Mouse (Mus musculus) limb, embryonic 14.5 days (tissue): Measurements from ENCODE around the gene Cfap36. TPM values are rescaled to one million over a fixed set of nuclear protein-coding genes. Genes with fewer than 3 reads are reported as not detected.

Experiments used
- ATAC-seq: fragments of 200-750 bp; cut with Nextera tagmentation; 2 replicates; pipeline ENCODE4 v1.8.0; 2017; ENCODE audit warnings: low read depth, moderate number of reproducible peaks, moderate TSS enrichment; ENCODE audit not compliant: low FRiP score
- DNase-seq: peaks from one replicate; pipeline ENCODE4 v3.0.0-alpha.2; 2015; ENCODE audit warnings: low spot score
- H3K27ac ChIP-seq: fragments of 300-500 bp; sonication (generic); replicated peaks from 2 replicates; pipeline ENCODE4 v1.5.1; 2014; ENCODE audit warnings: low read depth, mild to moderate bottlenecking, low read length, moderate library complexity, mixed read lengths
- H3K27me3 ChIP-seq: fragments of 300-500 bp; sonication (generic); 2 replicates; pipeline ENCODE4 v1.6.1; 2014; ENCODE audit warnings: low read length, mixed read lengths; ENCODE audit not compliant: control insufficient read depth, insufficient read depth
- H3K36me3 ChIP-seq: fragments of 300-500 bp; sonication (generic); 2 replicates; pipeline ENCODE4 v1.6.1; 2014; ENCODE audit warnings: mild to moderate bottlenecking, low read length, moderate library complexity, mixed read lengths; ENCODE audit not compliant: control insufficient read depth, insufficient read depth
- H3K4me1 ChIP-seq: fragments of 300-500 bp; sonication (generic); 2 replicates; pipeline ENCODE4 v1.6.1; 2014; ENCODE audit warnings: antibody characterized with exemption, low read length, mixed read lengths; ENCODE audit not compliant: control insufficient read depth, insufficient read depth
- H3K4me2 ChIP-seq: fragments of 300-500 bp; sonication (generic); replicated peaks from 2 replicates; pipeline ENCODE4 v1.6.1; 2014; ENCODE audit warnings: low read depth, mild to moderate bottlenecking, low read length, moderate library complexity; ENCODE audit not compliant: severe bottlenecking
- H3K4me3 ChIP-seq: fragments of 300-500 bp; sonication (generic); replicated peaks from 2 replicates; pipeline ENCODE4 v1.5.1; 2014; ENCODE audit warnings: low read length
- H3K9ac ChIP-seq: fragments of 300-500 bp; sonication (generic); 2 replicates; pipeline ENCODE4 v1.6.1; 2014; ENCODE audit warnings: mild to moderate bottlenecking, low read depth, low read length, moderate library complexity; ENCODE audit not compliant: severe bottlenecking
- H3K9me3 ChIP-seq: fragments of 300-500 bp; sonication (generic); 2 replicates; pipeline ENCODE4 v1.6.1; 2016; ENCODE audit warnings: low read length; ENCODE audit not compliant: control insufficient read depth
- POLR2A ChIP-seq: fragments of 200-500 bp; IDR thresholded peaks from 2 replicates; pipeline ENCODE4 v1.8.0; 2012; ENCODE audit warnings: inconsistent platforms, mild to moderate bottlenecking, moderate library complexity, borderline replicate concordance; ENCODE audit not compliant: insufficient read depth, insufficient read length; ENCODE audit errors: extremely low read depth
- WGBS: fragments of 180-500 bp; shearing (Covaris S2); extraction: QIAGEN DNeasy Blood & Tissue Kit; methylation state at CpG from one replicate; pipeline ENCODE4 v1.1.7; 2014; 5-methylcytosine and 5-hydroxymethylcytosine counted together
- polyA plus RNA-seq, 2 experiments: library from polyadenylated mRNA; depleted of rRNA in 1 of 2; stranded (reverse) in 1 of 2; unstranded in 1 of 2; fragments of >200 nt; fragmentation: Nextera tagmentation in 1 of 2; extraction: Ambion mirVana in 1 of 2; gene quantifications; 2 replicates each; pipeline versions ENCODE4 v1.2.1 to v1.2.3; 2012 to 2014

Gene Cfap36
- polyA plus RNA-seq, 2 experiments, result 23.0 to 43.4 TPM

DNA sequence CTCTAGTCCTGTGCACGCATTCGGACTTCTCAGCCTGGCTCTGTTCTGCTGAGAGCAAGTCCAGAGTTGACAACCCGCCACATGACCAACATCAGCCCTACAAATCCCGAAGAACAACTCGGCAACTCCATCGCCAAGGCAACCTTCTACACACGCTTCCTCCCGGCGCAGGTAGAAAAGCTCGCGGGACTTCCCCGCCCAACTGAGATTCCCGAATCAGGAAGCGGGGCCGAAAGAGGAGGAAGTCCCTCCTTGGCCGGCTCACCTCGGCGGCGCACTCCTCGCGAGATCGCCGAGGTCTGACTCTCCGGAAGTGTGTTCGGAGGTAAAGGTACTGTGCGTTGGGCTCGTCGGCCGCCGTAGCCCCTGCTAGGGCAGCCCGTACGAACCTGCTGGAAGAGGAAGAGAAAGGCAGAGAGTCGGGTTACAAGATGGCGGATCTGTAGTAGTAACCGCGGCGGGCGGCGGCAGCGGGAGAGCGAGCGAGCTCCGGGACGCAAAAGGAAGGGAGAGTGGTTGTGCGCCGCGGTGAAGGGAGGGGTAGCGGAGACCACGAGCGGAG is 74.6 kb downstream of the Cfap36 start, which contains the start of gene Ppp4r3b:
Ppp4r3b (plus strand) TSS at position 328 of the 562 bp plus-strand sequence.
- peak; percentile 98 for ATAC-seq
- under 1% methylated on average over 49 of the region's 50 CpGs for WGBS
- TF ChIP-seq POLR2A, result peak; percentile 49; the same call in 1 of the 2 replicates

DNA sequence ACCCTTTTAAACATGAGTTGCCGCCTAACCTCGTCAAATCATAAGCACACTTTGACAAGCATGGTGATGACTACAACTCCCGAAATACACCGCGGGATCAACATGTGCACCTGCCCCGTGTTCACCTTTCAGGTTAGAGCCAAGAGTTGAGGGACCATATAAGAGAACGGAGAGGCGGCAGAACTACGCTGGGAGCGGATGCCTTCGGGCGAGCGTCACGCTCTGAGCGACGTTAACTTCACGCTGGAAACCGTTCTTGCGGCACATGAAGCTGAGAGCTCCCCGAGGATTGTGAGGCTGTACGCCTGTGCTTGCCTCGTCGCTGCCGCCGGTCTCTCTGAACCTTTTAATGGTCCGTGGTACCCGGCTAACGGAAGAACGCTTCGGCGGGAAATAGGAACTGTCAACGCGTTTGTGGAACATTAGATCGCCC is 75.2 kb downstream of the Cfap36 start:
- Histone ChIP-seq H3K9me3 (no peaks in the 10 kb centered on the region), H3K4me3 (peak overlapping the region; percentile 99), H3K9ac (peak overlapping the region; percentile 100), H3K27ac (peak overlapping the region; percentile 99), H3K27me3 (no peaks in the 10 kb centered on the region), H3K4me2 (peak overlapping the region; percentile 86), H3K4me1 (peaks cover 7% of the 10 kb centered on the region), H3K36me3 (0 out of 2 replicates have a peak, but pooled peaks cover 2% of the 10 kb centered on the region)
- TF ChIP-seq POLR2A, result no peak
- DNase-seq (peak; percentile 40), ATAC-seq (peak; percentile 1; the same call in 1 of the 2 replicates)
- WGBS, result under 1% methylated on average over 33 of the region's 34 CpGs

More for the DNA sequence above, 74.6 kb downstream of the Cfap36 start, which contains the start of gene Ppp4r3b:
- peak within 1 kb of the TSS; percentile 99 for H3K4me3 ChIP-seq
- H3K36me3 ChIP-seq, result 0 out of 2 replicates have a peak, but pooled peaks cover 2% of the 10 kb centered on the region
- H3K9me3 ChIP-seq, result no peaks in the 10 kb centered on the region
- peak within 1 kb of the TSS; percentile 99 for H3K27ac ChIP-seq
- H3K9ac ChIP-seq, result peak within 1 kb of the TSS; percentile 100
- DNase-seq, result peak; percentile 98
- peaks cover 7% of the 10 kb centered on the region for H3K4me1 ChIP-seq
- H3K4me2 ChIP-seq, result peak within 1 kb of the TSS; percentile 86
- no peaks in the 10 kb centered on the region for H3K27me3 ChIP-seq

Other genes starting within 250 kb of the Cfap36 start
- gene Pnpt1, start 116.7 kb downstream of the Cfap36 start, polyA plus RNA-seq (2012; rRNA removed), result 24.5 and 32.2 TPM in 2 replicates
- 35.8 and 37.4 TPM in 2 replicates for gene Pnpt1, start 116.7 kb downstream of the Cfap36 start, polyA plus RNA-seq (2014; fragmentation: Nextera tagmentation; extraction: Ambion mirVana)
- 16.2 and 21.0 TPM in 2 replicates for gene Ppp4r3b, start 74.5 kb downstream of the Cfap36 start, polyA plus RNA-seq (2012; rRNA removed)
- 77.8 and 81.2 TPM in 2 replicates for gene Ppp4r3b, start 74.5 kb downstream of the Cfap36 start, polyA plus RNA-seq (2014; fragmentation: Nextera tagmentation; extraction: Ambion mirVana)
- gene Ccdc88a, start 126.2 kb upstream of the Cfap36 start, polyA plus RNA-seq (2012; rRNA removed), result 11.8 and 16.1 TPM in 2 replicates
- gene Ccdc88a, start 126.2 kb upstream of the Cfap36 start, polyA plus RNA-seq (2014; fragmentation: Nextera tagmentation; extraction: Ambion mirVana), result 31.8 and 36.7 TPM in 2 replicates